Mouse (Mus musculus) embryonic facial prominence, embryonic 11.5 days (tissue): Measurements from ENCODE around the gene Msn. TPM values are rescaled to one million over a fixed set of nuclear protein-coding genes. Genes with fewer than 3 reads are reported as not detected.

ENCODE experiments used
- ATAC-seq: fragments of 200-750 bp; cut with Nextera tagmentation; replicated peaks from 2 replicates; pipeline ENCODE4 v1.8.0; 2017; ENCODE audit warnings: low read depth; ENCODE audit not compliant: insufficient number of reproducible peaks, low FRiP score, low TSS enrichment
- DNase-seq: peaks from one replicate; pipeline ENCODE4 v3.0.0-alpha.2; 2015; ENCODE audit warnings: low spot score
- H3K27ac ChIP-seq: fragments of 300-500 bp; sonication (generic); replicated peaks from 2 replicates; pipeline ENCODE4 v1.5.1; 2014; ENCODE audit warnings: mild to moderate bottlenecking, low read depth, low read length, control low read depth
- H3K27me3 ChIP-seq: fragments of 300-500 bp; sonication (generic); 2 replicates; pipeline ENCODE4 v1.6.1; 2014; ENCODE audit warnings: mild to moderate bottlenecking, low read length, moderate library complexity, mixed read lengths; ENCODE audit not compliant: control insufficient read depth, insufficient read depth
- H3K36me3 ChIP-seq: fragments of 300-500 bp; sonication (generic); replicated peaks from 2 replicates; pipeline ENCODE4 v1.6.1; 2014; ENCODE audit warnings: low read depth, mild to moderate bottlenecking, low read length, moderate library complexity, mixed read lengths; ENCODE audit not compliant: control insufficient read depth, insufficient read depth
- H3K4me1 ChIP-seq: fragments of 300-500 bp; sonication (generic); 2 replicates; pipeline ENCODE4 v1.6.1; 2014; ENCODE audit warnings: low read length, mixed read lengths; ENCODE audit not compliant: control insufficient read depth, insufficient read depth
- H3K4me2 ChIP-seq: fragments of 300-500 bp; sonication (generic); 2 replicates; pipeline ENCODE4 v1.6.1; 2014; ENCODE audit warnings: low read depth, mild to moderate bottlenecking, control low read depth, low read length, moderate library complexity
- H3K4me3 ChIP-seq: fragments of 300-500 bp; sonication (generic); 2 replicates; pipeline ENCODE4 v1.5.1; 2014; ENCODE audit warnings: low read depth, low read length, control low read depth
- H3K9ac ChIP-seq: fragments of 300-500 bp; sonication (generic); replicated peaks from 2 replicates; pipeline ENCODE4 v1.6.1; 2014; ENCODE audit warnings: mild to moderate bottlenecking, control low read depth, low read length
- H3K9me3 ChIP-seq: fragments of 300-500 bp; sonication (generic); replicated peaks from 2 replicates; pipeline ENCODE4 v1.6.1; 2016; ENCODE audit warnings: mild to moderate bottlenecking, low read length, inconsistent platforms, mixed read lengths; ENCODE audit not compliant: control insufficient read depth
- WGBS: fragments of 180-500 bp; shearing (Covaris S2); extraction: QIAGEN DNeasy Blood & Tissue Kit; methylation state at CpG from one replicate; pipeline ENCODE4 v1.1.7; 2014; 5-methylcytosine and 5-hydroxymethylcytosine counted together
- polyA plus RNA-seq: library from polyadenylated mRNA; unstranded; fragments of >200 nt; fragmentation: Nextera tagmentation; extraction: Ambion mirVana; gene quantifications from 2 replicates; pipeline ENCODE4 v1.2.1, GENCODE M21; 2014

Msn gene
- polyA plus RNA-seq, result 91.8 and 94.2 TPM in 2 replicates

DNA sequence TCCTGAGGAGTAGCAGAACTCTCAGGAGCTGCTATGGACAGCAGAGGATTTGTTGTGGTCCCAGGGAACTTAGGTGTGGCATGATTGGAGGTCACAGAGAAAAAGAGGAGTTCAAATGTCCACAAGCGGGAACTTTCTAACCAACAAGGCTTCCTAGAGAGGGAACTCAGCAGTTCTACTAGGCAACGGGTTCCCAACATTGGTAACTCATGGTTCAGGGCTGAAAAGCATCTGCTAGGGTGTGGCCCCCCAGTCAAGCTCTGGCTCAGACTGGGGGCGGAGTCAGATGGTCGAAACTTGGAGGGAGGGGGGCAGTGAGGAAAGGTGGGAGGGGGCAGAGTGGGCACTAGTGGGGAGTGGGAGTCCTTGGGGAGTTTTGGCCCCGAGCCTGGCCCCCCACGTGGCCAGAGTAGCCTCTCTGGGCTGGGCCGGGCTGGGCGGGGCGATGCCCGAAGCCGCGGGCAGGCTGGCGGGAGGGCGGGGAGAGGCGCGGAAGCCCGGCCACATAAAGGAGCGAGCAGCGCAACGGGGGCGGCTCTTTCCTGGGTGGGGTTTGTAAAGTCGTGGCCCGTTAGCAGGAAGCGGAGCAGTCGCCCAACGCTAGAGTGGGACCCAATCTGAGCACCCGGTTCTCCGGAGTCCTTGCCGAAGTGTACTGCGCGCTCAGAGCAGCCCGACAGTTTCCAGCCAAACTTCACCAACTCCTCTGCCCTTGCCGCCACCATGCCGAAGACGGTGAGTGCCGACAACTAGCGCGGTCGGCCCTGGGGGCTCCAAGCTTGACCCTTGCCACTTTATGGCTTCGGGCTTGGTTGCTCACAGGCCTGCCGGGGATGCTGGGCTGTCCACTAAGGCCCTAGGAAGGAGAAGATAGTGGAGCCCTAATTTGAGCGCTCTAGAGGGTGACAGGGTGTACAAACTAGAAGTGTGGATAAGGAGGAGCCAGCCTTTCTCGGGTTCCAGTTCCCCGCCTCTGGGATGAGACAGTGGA is at the start of gene Msn:
TSS of gene Msn (plus strand) at position 534 of the 991 bp plus-strand sequence.
- no peaks in the 10 kb centered on the region for H3K27me3 ChIP-seq
- H3K9ac ChIP-seq, result peak within 1 kb of the TSS; percentile 59
- peak within 1 kb of the TSS; percentile 54 for H3K4me2 ChIP-seq
- no peaks in the 10 kb centered on the region for H3K9me3 ChIP-seq
- H3K27ac ChIP-seq, result no peak within 1 kb of the TSS
- DNase-seq (peak; percentile 59), ATAC-seq (peak; percentile 87)
- H3K4me1 ChIP-seq, result no peaks in the 10 kb centered on the region
- no peaks in the 10 kb centered on the region for H3K36me3 ChIP-seq
- WGBS, result 15% methylated on average over 33 of the region's 44 CpGs
- H3K4me3 ChIP-seq, result peak within 1 kb of the TSS; percentile 45

DNA sequence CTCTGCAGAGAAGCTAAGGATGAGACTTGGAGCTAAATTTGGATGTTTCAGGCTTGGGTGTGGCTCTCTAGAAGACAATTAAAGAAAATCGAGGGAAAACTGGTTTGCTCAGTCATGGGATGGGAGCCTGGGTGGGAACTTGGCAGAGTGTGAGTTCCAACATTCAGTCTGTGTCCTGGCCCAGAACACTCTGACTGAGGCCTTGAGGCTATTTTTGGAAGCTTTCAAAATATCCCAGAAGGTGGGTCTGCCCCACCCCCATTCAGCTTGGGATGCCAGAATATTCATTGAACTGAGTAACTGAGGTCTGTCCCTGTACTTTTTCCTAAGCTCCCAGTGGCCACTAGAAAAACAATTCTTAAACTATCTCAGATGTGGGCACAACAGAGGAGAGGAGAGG is 43.0 kb upstream of the Msn start:
- no peak for ATAC-seq
- Histone ChIP-seq H3K27ac (no peak overlapping the region), H3K36me3 (no peaks in the 10 kb centered on the region), H3K4me3 (no peak overlapping the region), H3K4me2 (no peak overlapping the region), H3K4me1 (no peaks in the 10 kb centered on the region), H3K9me3 (no peaks in the 10 kb centered on the region), H3K27me3 (no peaks in the 10 kb centered on the region), H3K9ac (no peak overlapping the region)
- WGBS, result 47% methylated on average over 1 of the region's 1 CpGs
- peak; percentile 4 for DNase-seq

DNA sequence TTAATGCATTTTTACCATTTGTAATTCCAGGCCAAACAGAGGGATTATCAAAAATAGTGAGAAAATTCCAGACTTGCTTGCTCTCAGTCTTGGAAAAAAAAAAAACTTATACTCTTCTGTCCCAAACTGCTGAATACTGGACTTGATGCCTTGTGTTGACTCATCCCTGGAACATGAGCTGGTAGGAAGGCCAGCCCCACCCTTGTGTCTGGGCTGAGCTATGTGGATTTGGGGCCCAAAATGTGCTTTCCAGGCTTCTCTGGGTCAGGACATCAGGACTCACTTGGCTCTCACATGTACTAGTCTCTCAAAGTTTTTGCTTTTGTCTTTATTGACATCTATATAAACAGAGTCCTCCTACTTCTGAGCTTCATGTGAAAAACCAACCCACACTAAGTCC is 18.1 kb upstream of the Msn start:
- no peak for ATAC-seq
- DNase-seq, result no peak
- Histone ChIP-seq H3K9me3 (no peaks in the 10 kb centered on the region), H3K4me1 (no peaks in the 10 kb centered on the region), H3K4me2 (no peak overlapping the region), H3K4me3 (no peak overlapping the region), H3K36me3 (no peaks in the 10 kb centered on the region), H3K27me3 (no peaks in the 10 kb centered on the region), H3K27ac (no peak overlapping the region), H3K9ac (no peak overlapping the region)

- Histone ChIP-seq H3K9ac (no peak overlapping the region), H3K4me3 (no peak overlapping the region), H3K4me2 (no peak overlapping the region), H3K9me3 (no peaks in the 10 kb centered on the region), H3K4me1 (no peaks in the 10 kb centered on the region), H3K27ac (no peak overlapping the region), H3K27me3 (no peaks in the 10 kb centered on the region), H3K36me3 (no peaks in the 10 kb centered on the region)
- WGBS, result 51% methylated on average over 2 of the region's 2 CpGs
- ATAC-seq (no peak), DNase-seq (no peak)
Observed at GRCm38 (mm10) chrX:96086259-96086658, 9.6 kb upstream of the Msn start.

DNA sequence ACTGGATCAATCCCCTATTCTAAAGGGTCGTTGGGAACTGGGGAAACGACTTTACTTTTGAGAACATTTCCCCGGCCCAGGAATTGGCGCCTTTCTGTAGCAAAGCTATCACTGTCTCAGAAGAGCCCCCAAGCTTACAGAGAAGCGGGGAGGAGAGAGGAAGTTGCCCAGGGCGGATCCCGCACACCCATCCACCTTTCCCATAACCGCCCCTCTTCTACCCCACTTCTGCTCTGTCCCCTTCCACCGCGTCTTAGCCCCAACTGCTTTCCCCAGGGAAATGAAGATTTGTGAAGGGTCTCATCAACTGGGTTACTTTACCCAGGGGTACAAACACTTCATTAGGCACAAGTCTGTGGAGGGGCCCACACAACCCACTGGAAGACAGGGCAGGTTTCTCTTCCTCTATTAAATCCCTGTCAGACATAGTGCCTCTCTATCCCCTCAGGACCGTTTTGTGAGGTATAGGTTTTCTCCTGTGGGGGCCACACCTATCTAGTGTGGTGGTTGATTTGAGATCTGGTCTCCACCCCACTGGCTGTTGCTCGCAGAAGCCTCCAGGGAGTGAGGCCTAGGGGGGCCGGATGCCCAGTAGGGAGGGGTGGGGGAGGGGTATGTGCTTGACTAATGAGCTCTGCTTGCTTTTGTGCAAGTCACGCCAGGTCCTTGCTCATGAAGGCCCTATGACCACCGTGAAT is 820 bp downstream of the Msn start:
- Histone ChIP-seq H3K9ac (peak overlapping the region; percentile 59), H3K9me3 (no peaks in the 10 kb centered on the region), H3K4me2 (peak overlapping the region; percentile 54), H3K36me3 (no peaks in the 10 kb centered on the region), H3K4me3 (peak overlapping the region; percentile 45), H3K4me1 (no peaks in the 10 kb centered on the region), H3K27ac (no peak overlapping the region), H3K27me3 (no peaks in the 10 kb centered on the region)
- 20% methylated on average over 15 of the region's 15 CpGs for WGBS
- peak; percentile 46 for DNase-seq
- peak; percentile 58; the same call in 1 of the 2 replicates for ATAC-seq

DNA sequence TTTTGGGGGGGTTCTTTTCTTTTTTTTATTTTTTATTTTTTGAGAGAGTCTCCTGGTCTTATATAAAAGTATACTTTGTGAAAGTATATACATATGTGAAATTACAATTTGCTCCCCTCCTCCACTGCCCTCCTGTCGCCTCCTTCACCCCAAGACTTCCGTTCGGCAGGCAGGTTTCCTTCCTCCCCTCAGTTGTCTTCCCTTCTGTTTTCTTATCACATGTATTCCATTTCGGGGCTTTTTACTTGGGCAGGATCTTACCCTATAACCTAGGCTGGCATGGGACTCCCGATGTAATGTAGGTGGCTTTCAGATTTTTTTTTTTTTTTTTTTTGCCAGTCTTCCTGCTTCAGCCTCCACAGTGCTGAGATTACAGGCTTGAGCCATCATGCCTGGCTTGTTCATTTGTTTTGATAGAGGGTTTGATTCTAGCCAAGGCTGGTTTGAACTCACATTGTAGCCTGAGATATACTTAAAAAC is 1.7 kb downstream of the Msn start:
- Histone ChIP-seq H3K36me3 (no peaks in the 10 kb centered on the region), H3K4me3 (peak overlapping the region; percentile 45), H3K27me3 (no peaks in the 10 kb centered on the region), H3K4me1 (no peaks in the 10 kb centered on the region), H3K4me2 (peak overlapping the region; percentile 13), H3K9me3 (no peaks in the 10 kb centered on the region), H3K9ac (no peak overlapping the region), H3K27ac (no peak overlapping the region)
- WGBS, result 41% methylated on average over 5 of the region's 5 CpGs
- DNase-seq, result no peak
- no peak for ATAC-seq

DNA sequence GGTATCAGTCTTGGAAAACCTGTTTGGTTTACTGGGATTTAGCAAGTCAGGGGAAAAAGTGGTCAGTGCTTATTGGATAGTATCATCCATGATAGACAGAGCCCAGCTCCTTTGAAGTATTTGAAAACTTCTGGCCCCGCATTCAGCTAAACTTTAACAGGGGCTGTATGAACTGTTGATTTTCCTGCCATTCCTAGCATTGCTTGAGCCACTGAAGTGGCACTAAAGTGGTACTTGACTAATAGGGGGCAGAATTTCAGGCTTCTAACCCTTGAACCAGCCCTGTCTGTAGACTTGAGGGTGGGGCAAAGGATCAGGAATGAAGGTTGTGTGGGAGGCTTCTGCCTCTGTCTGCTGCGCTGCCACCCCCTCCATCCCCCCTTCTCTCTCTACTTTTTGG is 3.2 kb downstream of the Msn start:
- 76% methylated on average over 2 of the region's 2 CpGs for WGBS
- ATAC-seq (no peak), DNase-seq (no peak)

More for the DNA sequence above, 3.2 kb downstream of the Msn start:
- Histone ChIP-seq H3K27me3 (no peaks in the 10 kb centered on the region), H3K4me2 (no peak overlapping the region), H3K36me3 (no peaks in the 10 kb centered on the region), H3K9ac (no peak overlapping the region), H3K9me3 (no peaks in the 10 kb centered on the region), H3K4me3 (no peak overlapping the region), H3K4me1 (no peaks in the 10 kb centered on the region), H3K27ac (no peak overlapping the region)
